Mouse (Mus musculus) layer of hippocampus, adult 11-12 months (tissue): ENCODE data around the gene Tenm2.

ENCODE experiments used
- DNase-seq: peaks from one replicate; pipeline ENCODE4 v3.0.0; 2022; ENCODE audit warnings: low spot score

Gene Tenm2

DNA sequence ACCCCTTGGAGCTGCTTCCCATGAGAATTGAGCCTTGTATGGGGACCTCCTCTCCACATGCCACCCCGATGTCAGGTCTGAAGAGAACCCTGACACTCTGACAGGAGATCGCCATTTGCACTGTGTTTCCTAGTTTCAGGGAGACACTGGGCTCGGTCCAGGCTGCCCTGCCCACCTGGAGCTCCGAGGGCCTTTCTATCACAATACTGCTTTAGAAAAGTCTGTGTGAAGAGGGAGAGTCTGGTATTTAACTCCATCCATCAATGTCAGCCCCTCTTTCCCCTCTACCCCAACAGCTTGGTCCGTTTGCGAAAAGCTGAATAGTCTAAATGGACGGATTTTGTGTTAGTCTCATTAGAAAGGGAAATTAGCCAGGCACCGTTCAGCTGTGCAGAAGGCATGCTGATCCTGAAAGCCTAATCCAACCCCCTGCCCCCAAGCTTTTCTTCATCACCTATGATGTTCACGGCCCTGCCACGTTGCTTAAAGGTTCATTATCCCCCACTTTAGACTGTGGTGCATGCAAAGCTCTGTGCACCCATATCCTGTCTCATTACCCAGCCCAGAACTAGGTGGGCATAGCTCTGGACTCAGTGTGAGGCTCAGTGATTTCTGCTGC, 538.6 kb downstream of the Tenm2 start:
- DNase-seq: no peak

DNA sequence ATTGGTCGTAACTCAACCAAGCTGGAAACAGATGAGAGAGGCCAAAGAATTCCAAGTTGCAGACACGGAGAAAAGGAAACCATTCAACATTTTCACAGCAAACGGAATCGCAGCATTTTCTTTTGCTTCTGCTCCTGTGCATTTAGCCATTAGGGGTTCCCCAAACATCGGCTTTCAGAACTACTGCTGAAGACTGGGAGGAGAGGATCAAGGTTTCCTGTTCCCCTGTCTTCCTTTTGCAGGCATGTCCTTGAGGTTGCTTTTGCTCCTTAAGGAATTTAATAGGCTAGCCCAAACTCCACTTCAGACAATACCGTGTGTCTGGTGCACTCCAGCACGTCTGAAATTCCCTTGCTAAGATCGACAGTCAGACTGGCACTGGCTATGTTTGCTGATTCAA, 541.0 kb downstream of the Tenm2 start:
- no peak for DNase-seq

GRCm38 (mm10) chr11:36692637-36693036, 543.1 kb downstream of the Tenm2 start:
- DNase-seq: peak; percentile 41

GRCm38 (mm10) chr11:36690826-36691225, 544.9 kb downstream of the Tenm2 start:
- DNase-seq: no peak

DNA sequence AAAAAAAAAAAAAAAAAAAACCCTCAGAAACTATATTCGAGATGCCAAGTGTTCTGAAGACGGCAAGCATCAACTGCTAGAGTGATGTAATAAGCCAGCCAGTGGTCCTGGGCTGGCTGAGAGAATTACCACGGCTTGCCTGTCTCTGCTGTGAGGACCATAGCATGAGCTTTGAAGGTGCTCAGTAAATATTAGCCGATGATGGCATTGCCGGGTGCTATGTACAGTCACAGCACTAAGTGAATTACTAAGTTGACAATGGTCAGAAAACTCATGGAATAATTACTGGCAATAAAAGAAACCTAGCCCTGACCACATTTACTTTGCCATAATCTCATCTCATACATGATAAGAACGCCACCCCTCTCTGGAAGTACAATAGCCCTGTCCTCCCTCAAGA, 549.5 kb downstream of the Tenm2 start:
- DNase-seq: no peak

- no peak for DNase-seq
These were observed 556.4 kb downstream of the Tenm2 start for GRCm38 (mm10) chr11:36679361-36679760.

- no peak for DNase-seq
These were observed 557.2 kb downstream of the Tenm2 start for GRCm38 (mm10) chr11:36678542-36678941.

DNA sequence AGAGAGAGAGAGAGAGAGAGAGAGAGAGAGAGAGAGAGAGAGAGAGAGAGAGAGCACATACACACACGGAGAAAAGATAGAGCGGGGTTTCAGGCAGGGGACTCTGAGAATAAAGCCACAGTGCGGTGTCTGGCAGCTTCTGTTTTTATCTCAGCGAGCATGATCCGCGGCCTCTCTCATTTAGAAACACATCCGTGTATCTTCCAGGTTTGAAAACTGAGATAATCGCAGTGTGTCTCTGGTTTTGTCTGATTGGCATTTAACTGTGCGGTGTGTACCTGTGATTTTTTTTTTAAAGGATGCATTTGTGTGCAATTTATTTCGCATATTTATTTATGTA, 557.7 kb downstream of the Tenm2 start:
- DNase-seq: no peak

DNA sequence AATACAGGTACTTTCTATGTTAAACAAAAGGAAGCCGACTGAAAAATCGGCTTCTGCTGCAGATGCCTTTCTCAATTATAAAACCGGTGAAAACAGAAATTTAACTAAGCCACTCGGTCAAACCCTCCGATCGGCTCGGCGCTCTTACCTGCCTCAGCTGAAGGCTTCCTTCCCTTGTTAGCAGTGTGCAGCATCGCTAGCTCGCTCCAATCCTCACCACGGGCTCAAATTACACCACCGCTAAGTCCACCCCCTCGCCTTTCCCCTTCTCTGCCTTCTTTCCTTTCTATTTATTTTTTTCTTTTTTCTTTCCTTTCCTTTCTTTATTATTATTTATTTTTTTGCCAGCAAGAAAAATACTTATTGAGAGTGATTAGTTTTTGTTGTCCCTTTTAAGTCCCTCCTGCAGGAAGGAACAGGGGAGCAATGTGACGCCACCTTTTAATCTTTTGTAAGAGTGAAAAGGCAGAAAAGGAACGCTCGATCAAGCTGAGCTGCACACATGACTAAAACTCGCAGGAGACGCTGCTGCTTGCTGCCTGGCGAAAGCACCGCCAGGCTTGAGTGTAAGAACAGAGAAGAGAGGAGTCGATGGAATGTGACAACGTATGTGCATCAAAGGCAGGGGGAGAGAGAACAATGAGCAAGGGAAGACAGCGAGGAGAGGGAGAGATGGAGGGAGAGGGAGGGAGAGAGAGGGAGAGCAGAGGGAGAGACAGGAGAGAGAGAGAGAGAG, 558.3 kb downstream of the Tenm2 start:
- DNase-seq: peak; percentile 46

DNA sequence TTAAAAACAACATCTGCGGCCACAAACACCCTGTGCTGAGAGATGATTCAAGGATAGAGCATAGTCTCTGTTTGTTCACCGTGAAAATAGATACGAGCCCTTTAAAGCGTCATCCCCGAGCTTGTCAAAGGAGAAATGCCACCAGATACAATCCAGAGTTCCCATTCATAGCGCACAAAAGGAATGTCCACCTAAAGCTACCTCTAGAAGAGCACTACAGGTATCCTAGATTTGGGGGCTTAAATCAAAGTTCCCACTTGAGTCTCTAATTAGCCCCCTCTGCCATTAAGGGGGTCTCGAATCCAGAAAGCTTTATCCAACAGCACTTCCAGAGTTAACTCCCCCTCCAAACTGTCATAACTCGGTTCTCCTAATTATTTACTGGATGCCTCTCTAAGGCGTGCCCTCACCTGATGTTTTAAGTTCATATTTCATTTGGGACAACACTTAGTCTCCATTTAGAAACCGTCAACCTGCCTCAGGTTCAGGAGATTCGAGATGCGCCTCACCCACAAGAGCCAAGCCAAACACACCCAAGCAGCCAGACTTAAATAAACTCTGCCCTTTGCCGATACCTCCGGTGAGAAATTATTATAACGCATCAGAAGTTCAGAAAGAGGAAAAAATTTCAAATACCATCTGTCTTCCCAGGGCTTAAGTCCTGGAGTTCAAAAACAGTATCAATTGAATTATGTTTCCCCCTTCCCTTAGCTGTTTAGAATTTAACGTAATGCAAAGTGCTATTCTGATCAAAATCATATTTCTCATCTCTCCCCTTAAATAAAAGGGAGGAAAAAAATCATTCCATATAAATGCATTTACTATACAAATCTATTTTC, 559.1 kb downstream of the Tenm2 start:
- DNase-seq: no peak

DNA sequence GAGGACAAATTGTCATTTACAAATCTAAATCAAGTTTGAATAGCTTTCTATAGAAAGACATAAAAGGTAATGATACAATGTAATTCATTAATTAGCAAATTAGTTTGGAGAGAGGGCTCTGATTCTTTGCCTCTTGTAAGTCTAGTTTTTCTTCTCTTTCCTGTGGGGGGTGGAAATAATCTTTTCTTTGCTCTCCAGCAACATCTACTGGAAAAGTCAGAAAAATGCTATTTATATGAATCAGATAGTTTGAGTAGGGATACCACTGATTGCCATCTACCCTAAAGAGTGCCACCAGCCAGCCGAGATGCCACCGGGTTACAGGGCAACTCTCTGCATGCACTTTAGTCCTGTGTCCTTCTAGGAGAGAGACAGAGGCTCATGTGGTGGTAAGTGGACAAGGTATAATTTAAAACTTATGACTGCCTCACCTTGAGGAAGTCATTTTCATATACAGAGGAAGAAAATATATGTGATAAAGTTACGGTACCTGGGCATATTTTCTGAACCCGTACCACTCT, 560.8 kb downstream of the Tenm2 start:
- DNase-seq: no peak

- no peak for DNase-seq
These were observed 561.6 kb downstream of the Tenm2 start for GRCm38 (mm10) chr11:36674141-36674540.

DNA sequence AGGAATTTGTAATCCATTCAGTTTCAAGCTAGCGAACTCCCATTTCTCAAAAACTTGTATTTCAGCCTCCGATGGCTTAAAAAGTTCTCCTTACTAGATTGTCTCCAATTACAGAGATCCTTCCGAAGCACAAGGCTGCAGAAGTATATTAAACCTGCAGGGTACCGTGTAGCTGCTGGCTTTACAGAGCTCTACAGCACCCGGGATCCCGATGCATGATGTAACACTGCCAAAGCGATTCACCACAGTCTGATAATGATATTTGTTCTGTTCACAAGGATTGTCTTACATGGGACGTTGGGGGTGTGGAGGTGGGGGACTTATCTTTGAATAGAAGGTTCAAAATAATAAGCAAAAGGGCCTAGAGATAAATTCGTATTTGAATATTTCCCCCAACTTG, 564.6 kb downstream of the Tenm2 start:
- DNase-seq: no peak

GRCm38 (mm10) chr11:36664026-36664425, 571.7 kb downstream of the Tenm2 start:
- no peak for DNase-seq

- no peak for DNase-seq
These were observed 572.2 kb downstream of the Tenm2 start for GRCm38 (mm10) chr11:36663571-36663970.

GRCm38 (mm10) chr11:36653656-36654323, 582.0 kb downstream of the Tenm2 start:
- DNase-seq: no peak

DNA sequence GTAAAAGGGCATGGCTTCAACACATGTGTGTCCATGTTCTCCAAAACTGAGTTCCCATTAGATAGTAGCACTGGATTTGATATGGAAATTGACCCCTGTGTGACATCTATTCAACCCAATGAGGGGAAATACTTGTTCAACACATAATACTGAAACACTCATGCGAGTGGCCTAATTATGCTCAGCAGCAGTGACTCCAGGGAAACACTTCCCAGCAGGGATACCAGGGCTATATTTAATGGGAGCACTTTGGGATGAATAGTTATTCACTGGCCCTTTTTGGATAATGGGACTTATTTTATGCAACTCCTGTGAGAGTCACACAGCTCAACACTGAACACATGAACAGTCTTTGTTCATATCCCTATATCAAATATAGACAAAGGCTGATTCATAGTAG, 588.6 kb downstream of the Tenm2 start:
- DNase-seq: no peak

- DNase-seq: no peak
These were observed 600.7 kb downstream of the Tenm2 start for GRCm38 (mm10) chr11:36635082-36635481.

DNA sequence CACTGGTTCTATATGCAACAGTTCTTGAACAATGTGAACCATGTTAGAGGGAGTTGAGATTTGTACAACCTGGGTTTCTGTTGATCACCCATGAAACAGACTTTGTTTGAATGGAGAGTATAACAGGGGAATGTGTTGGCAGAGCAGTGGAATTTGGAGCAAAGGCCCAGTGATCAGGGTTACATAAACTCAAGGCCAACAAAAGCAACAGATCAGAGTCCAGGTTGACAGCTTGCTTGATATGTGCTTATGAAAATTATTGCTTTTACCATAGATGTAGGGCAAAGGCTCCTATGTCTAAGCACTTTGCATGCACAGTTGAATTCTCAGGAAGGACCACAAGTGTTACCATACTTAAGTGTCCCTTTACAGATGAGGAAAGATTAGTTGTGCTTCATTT, 603.6 kb downstream of the Tenm2 start:
- DNase-seq: no peak

GRCm38 (mm10) chr11:36613807-36614206, 622.0 kb downstream of the Tenm2 start:
- no peak for DNase-seq

DNA sequence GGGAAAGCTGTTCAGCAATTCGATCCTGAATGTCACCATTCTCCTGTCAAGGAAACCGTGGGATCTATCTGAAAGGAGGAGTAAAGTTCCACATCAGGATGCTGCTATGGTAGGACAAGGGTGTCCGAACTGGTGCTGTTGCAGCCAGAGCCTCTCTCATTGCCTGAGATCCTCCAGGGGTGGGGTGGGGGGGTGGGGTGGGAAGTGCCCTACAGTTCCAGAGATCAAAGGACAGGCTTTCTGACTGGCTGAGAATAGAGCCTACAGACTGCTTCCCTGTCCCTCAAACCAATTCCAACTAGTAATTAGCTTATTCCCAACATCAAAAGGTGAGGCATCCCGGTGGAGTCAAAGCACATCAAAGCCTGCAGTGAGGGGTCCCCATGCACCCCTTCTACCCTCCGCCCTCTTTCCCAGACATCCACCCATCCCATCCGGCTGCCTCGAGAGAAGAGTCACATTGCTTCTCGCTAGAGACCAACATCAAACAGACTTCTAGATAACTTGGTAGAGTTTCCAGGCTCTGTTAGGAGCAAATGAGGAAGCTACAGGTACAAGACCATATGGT, 630.9 kb downstream of the Tenm2 start:
- DNase-seq: no peak

- DNase-seq: no peak
These were observed 631.5 kb downstream of the Tenm2 start for GRCm38 (mm10) chr11:36604272-36604671.
